Mouse (Mus musculus) G1E (cell line): Measurements from ENCODE around the gene Hs2st1.

Experiments
- CTCF ChIP-seq: IDR thresholded peaks from 2 replicates; pipeline ENCODE4 v1.5.1; 2012; ENCODE audit warnings: low read depth, low read length, inconsistent platforms, mixed read lengths
- GATA1 ChIP-seq: IDR thresholded peaks from 2 replicates; pipeline ENCODE4 v1.6.1; 2012; ENCODE audit warnings: borderline replicate concordance, low read length, inconsistent platforms, mixed read lengths
- GATA2 ChIP-seq: IDR thresholded peaks from 2 replicates; pipeline ENCODE4 v1.6.1; 2012; ENCODE audit warnings: low read depth, low read length, inconsistent platforms, borderline replicate concordance
- POLR2AphosphoS5 ChIP-seq: IDR thresholded peaks from 2 replicates; pipeline ENCODE4 v1.6.1; 2012; ENCODE audit warnings: low read depth, low read length, inconsistent platforms; ENCODE audit not compliant: insufficient replicate concordance
- TAL1 ChIP-seq: conservative IDR thresholded peaks from 2 replicates; pipeline ENCODE4 v1.6.1; 2012; ENCODE audit warnings: low read depth, low read length, inconsistent platforms, mixed read lengths

DNA sequence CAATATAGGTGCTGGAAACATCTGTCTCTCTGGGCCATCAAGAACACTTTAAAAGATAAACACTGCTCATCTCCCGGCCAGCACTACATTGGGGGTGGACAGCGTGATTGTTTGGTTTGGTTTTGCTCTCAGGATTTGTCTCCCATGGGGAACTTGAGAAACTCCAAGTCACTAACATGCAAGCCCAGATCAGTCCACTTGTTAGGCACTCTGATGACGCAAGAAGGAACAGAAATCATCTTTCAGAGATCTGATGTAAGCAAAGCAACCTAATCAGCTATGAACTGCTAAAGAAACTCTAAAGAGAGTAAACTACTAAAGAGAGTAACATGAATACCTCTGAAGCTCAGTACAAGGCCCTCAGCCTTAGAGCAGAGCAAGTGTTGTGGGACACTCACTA lies 33.6 kb upstream of the Hs2st1 start:
- TF ChIP-seq CTCF: no peak
- no peak for TF ChIP-seq TAL1
- no peak for TF ChIP-seq GATA1
- TF ChIP-seq POLR2AphosphoS5: no peak
- TF ChIP-seq GATA2: no peak
